Mouse (Mus musculus): ENCODE results near the gene Trappc12.

GRCm38 (mm10) chr12:28710566-28711185 lies 39.6 kb downstream of the Trappc12 start:
- TF ChIP-seq HCFC1 (IDR thresholded peaks at IDR 0.05; ENCODE audit: borderline replicate concordance, insufficient read depth, low read length), result no peak
- TF ChIP-seq CHD2 (IDR thresholded peaks at IDR 0.05; ENCODE audit: low read depth, low read length), result no peak

Measured in ES-E14 (cell line).